In the genomic region with DNA sequence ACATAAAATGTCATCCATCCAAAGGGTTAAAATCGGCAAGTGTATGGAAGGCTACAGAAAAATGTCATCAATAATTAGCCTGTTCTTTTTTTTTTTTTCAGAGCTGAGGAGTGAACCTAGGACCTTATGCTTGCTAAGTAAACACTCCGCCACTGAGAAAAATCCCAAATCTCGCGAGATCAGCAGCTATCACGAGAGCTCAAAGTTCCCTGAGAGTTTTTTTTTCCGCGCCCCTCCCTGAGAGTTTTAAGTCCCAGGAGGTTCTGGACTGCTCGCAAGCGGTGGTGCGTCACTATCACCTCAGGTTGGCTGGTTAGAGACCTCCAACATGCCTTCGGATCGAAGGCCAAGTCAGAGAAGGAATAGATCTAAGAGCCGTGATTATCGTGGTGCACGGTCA, we compare ENCODE assay signal across 25 mouse cellular contexts. TPM values are rescaled to one million over a fixed set of nuclear protein-coding genes. Genes with fewer than 3 reads are reported as not detected.
DNase-seq lines count a peak whose midpoint lies in the region; ATAC-seq and TF ChIP-seq lines count a peak whose summit lies in the region.
"Had no signal": no experiment of that assay in that cellular context is flagged by ENCODE, and none has a peak within 500 bp of the region (broad histone marks: within the 10 kb centered on the region; RNA-seq: fewer than 3 reads in every experiment).

A gene (plus strand): TSS at position 234 of the 400 bp plus-strand sequence.

- 73% methylated on average over 15 of the region's 15 CpGs for WGBS in liver, embryonic 12.5 days (ENCODE audit: insufficient replicate concordance)

- no peak within 1 kb of the TSS for H3K27ac ChIP-seq in liver, embryonic 12.5 days
- H3K27ac ChIP-seq in ES-E14 (ENCODE audit: insufficient read depth, low read depth, low read length, poor library complexity, severe bottlenecking): 0 out of 2 replicates have a peak within 1 kb of the TSS, but pooled peaks have one; percentile 45
- H3K27ac ChIP-seq: embryonic facial prominence, embryonic 15.5 days; forebrain, embryonic 10.5 days; heart, adult 2 months; hindbrain, embryonic 10.5 days; hindbrain, embryonic 14.5 days; intestine, embryonic 15.5 days had no signal

- no peak within 1 kb of the TSS for H3K4me2 ChIP-seq in liver, embryonic 12.5 days
- H3K4me2 ChIP-seq: embryonic facial prominence, embryonic 15.5 days; heart, embryonic 12.5 days; hindbrain, embryonic 14.5 days; intestine, embryonic 15.5 days had no signal

- in situ Hi-C loops in ES-E14 (cut with MboI; ENCODE audit: low sequenced_read_pairs in 2 of 2, unreplicated experiment in 2 of 2): no loop called here

- H3K36me3 ChIP-seq in liver, embryonic 12.5 days: no peaks in the 10 kb centered on the region
- H3K36me3 ChIP-seq in E14TG2a.4 (ENCODE audit: insufficient read depth, low read length): no peaks in the 10 kb centered on the region
- no peaks in the 10 kb centered on the region for H3K36me3 ChIP-seq in ES-E14 (ENCODE audit: control insufficient read depth, insufficient read depth, low read length, poor library complexity, severe bottlenecking)
- H3K36me3 ChIP-seq: embryonic facial prominence, embryonic 15.5 days; forebrain, embryonic 10.5 days; heart, embryonic 12.5 days; hindbrain, embryonic 10.5 days; intestine, embryonic 15.5 days had no signal

- no peaks in the 10 kb centered on the region for H3K9me3 ChIP-seq in liver, embryonic 12.5 days (replicated peaks)
- H3K9me3 ChIP-seq in E14TG2a.4 (ENCODE audit: low read length) (no peaks in the 10 kb centered on the region), ES-E14 (ENCODE audit: control insufficient read depth, insufficient read depth, low read depth, low read length) (no peaks in the 10 kb centered on the region)
- H3K9me3 ChIP-seq: embryonic facial prominence, embryonic 15.5 days; forebrain, embryonic 10.5 days; heart, embryonic 12.5 days; hindbrain, embryonic 10.5 days; intestine, embryonic 15.5 days had no signal

- no peaks in the 10 kb centered on the region for H3K27me3 ChIP-seq in liver, embryonic 12.5 days (replicated peaks)
- H3K27me3 ChIP-seq in E14TG2a.4 (ENCODE audit: insufficient read depth, low read length): no peaks in the 10 kb centered on the region
- H3K27me3 ChIP-seq: embryonic facial prominence, embryonic 15.5 days; heart, embryonic 12.5 days; intestine, embryonic 15.5 days had no signal

- H3K4me3 ChIP-seq in liver, embryonic 12.5 days: no peak within 1 kb of the TSS
- H3K4me3 ChIP-seq in E14TG2a.4 (replicated peaks; ENCODE audit: low read length) (peak within 1 kb of the TSS; percentile 81), ES-E14 (ENCODE audit: insufficient read depth in 1 of 2, low read depth in 1 of 2, low read length in 2 of 2, poor library complexity in 1 of 2, severe bottlenecking in 1 of 2) (peak within 1 kb of the TSS; percentile 70 to 81)
- H3K4me3 ChIP-seq: embryonic facial prominence, embryonic 15.5 days; erythroblast, embryonic 14.5 days; forebrain, embryonic 10.5 days; heart, adult 2 months; heart, embryonic 12.5 days; hindbrain, embryonic 10.5 days; intestine, embryonic 15.5 days had no signal

- H3K9ac ChIP-seq in liver, embryonic 12.5 days: no peak within 1 kb of the TSS
- H3K9ac ChIP-seq in ES-E14 (ENCODE audit: insufficient read depth, low read depth, low read length, poor library complexity, severe bottlenecking): peak within 1 kb of the TSS; percentile 95
- H3K9ac ChIP-seq: embryonic facial prominence, embryonic 15.5 days; heart, embryonic 12.5 days; hindbrain, embryonic 14.5 days; intestine, embryonic 15.5 days had no signal

- DNase-seq in liver (peak; percentile 2), ES-E14 (ENCODE audit: low read depth, low spot score) (peak; percentile 36), ZHBTc4 (ENCODE audit: low read depth, low spot score) (peak; percentile 61)
- DNase-seq in adrenal gland, adult 8-10 months: no peak
- DNase-seq in spleen, postnatal 4 days (ENCODE audit: low spot score in 2 of 2): no peak
- DNase-seq in spleen, postnatal 14 days (ENCODE audit: low spot score in 2 of 2): no peak
- DNase-seq: adrenal gland, postnatal 25 days; cerebellum, adult 2 months; cerebellum, postnatal 10 days; embryo, embryonic 11 days; heart, adult 2 months had no signal

- TF ChIP-seq CTCF in E14TG2a.4 (conservative IDR thresholded peaks at IDR 0.05; ENCODE audit: low read length): no peak

- ATAC-seq in liver, embryonic 12.5 days: no peak
- ATAC-seq: forebrain, embryonic 14.5 days; intestine, embryonic 15.5 days had no signal

- H3K4me1 ChIP-seq in liver, embryonic 12.5 days: no peaks in the 10 kb centered on the region
- H3K4me1 ChIP-seq in E14TG2a.4 (replicated peaks; ENCODE audit: low read depth, low read length) (no peaks in the 10 kb centered on the region), ES-E14 (ENCODE audit: control insufficient read depth in 2 of 2, insufficient read depth in 2 of 2, low read length in 2 of 2, poor library complexity in 1 of 2) (no peaks in the 10 kb centered on the region)
- H3K4me1 ChIP-seq: embryonic facial prominence, embryonic 15.5 days; forebrain, embryonic 10.5 days; heart, embryonic 12.5 days; hindbrain, embryonic 10.5 days; intestine, embryonic 15.5 days had no signal

TF ChIP-seq in ES-E14, 5 proteins besides CTCF, POLR2A, EP300 and RAD21:
- TF ChIP-seq ZNF384 (IDR thresholded peaks at IDR 0.05; ENCODE audit: low read depth, low read length) (peak; percentile 87), ZC3H11A (IDR thresholded peaks at IDR 0.05; ENCODE audit: borderline replicate concordance, low read depth, low read length) (no peak), CHD2 (IDR thresholded peaks at IDR 0.05; ENCODE audit: low read depth, low read length) (peak; percentile 98)

RNA-seq across cellular contexts. Expression of the gene that starts here (rescaled TPM):
- polyA plus RNA-seq in liver, embryonic 12.5 days (2016; fragmentation: Nextera tagmentation; extraction: Ambion mirVana): 1.4 and 1.5 TPM in 2 replicates
- 115 and 147 TPM in 2 replicates for total RNA-seq in ES-E14 (2012; rRNA removed)
- total RNA-seq in adrenal gland, adult 8-10 months (2022): 1 to 10 TPM in 2 of 4 experiments, under 1 TPM in 1, not detected in 1; 0.78 to 3.3 (median 1.4) TPM
- total RNA-seq: adrenal gland, postnatal 25 days; gastrocnemius, adult 8-10 months; gastrocnemius, postnatal 4 days; MEL had no signal
- polyA plus RNA-seq: embryonic facial prominence, embryonic 11.5 days; embryonic facial prominence, embryonic 15.5 days; erythroblast, embryonic 14.5 days; forebrain, embryonic 14.5 days; hindbrain, embryonic 14.5 days had no signal

Comparison
In these comparisons a context has a peak if more than half of its experiments do, and no peak if none do; other contexts are left out.
1. RNA of the gene that starts here (total RNA-seq): 115 to 147 TPM in ES-E14; 0.78 to 3.3 TPM in adrenal gland, adult 8-10 months; every median in the first group is over 10 times any median in the second.
2. DNase-seq: peak in liver (single experiment), ES-E14 (single experiment) and ZHBTc4 (single experiment); none in adrenal gland, adult 8-10 months (single experiment), spleen, postnatal 4 days (0 of 2) and spleen, postnatal 14 days (0 of 2).